Mouse (Mus musculus): ENCODE data around the gene Bola2. TPM values are rescaled to one million over a fixed set of nuclear protein-coding genes. Genes with fewer than 3 reads are reported as not detected.

The Bola2 gene
- polyA plus RNA-seq, 1 experiment from 2014 or later = 159 TPM

- no peaks in the 10 kb centered on the region for H3K27me3 ChIP-seq (replicated peaks; ENCODE audit: control insufficient read depth, insufficient read depth, low read length)
- no peaks in the 10 kb centered on the region for H3K9me3 ChIP-seq (ENCODE audit: control insufficient read depth, low read length)
- H3K36me3 ChIP-seq (ENCODE audit: control insufficient read depth, insufficient read depth, low read length) = no peaks in the 10 kb centered on the region
- no peak for ATAC-seq (replicated peaks; ENCODE audit: low FRiP score, low TSS enrichment, low read depth)
- H3K27ac ChIP-seq (ENCODE audit: low read depth) = no peak overlapping the region
- H3K4me1 ChIP-seq (replicated peaks; ENCODE audit: control insufficient read depth, insufficient read depth, low read length) = no peaks in the 10 kb centered on the region
- no peak overlapping the region for H3K4me2 ChIP-seq (ENCODE audit: low read length)
- peak; percentile 47 for DNase-seq (ENCODE audit: low spot score)
- H3K9ac ChIP-seq (ENCODE audit: low read length) = no peak overlapping the region
- WGBS = 90% methylated on average over 12 of the region's 12 CpGs
- H3K4me3 ChIP-seq (ENCODE audit: low read depth, low read length) = no peak overlapping the region
These were observed 50.9 kb downstream of the Bola2 start for GRCm38 (mm10) chr7:126746066-126746465.

GRCm38 (mm10) chr7:126746798-126747197 is 51.6 kb downstream of the Bola2 start:
- 33% methylated on average over 6 of the region's 6 CpGs for WGBS
- no peak overlapping the region for H3K4me2 ChIP-seq (ENCODE audit: low read length)
- DNase-seq (ENCODE audit: low spot score) = peak; percentile 58

GRCm38 (mm10) chr7:126748824-126749223 is 53.6 kb downstream of the Bola2 start:
- Histone ChIP-seq H3K4me2 (ENCODE audit: low read length) (no peak overlapping the region), H3K36me3 (ENCODE audit: control insufficient read depth, insufficient read depth, low read length) (no peaks in the 10 kb centered on the region), H3K27ac (ENCODE audit: low read depth) (peak overlapping the region; percentile 33; the same call in 1 of the 2 replicates), H3K4me1 (replicated peaks; ENCODE audit: control insufficient read depth, insufficient read depth, low read length) (no peaks in the 10 kb centered on the region), H3K9ac (ENCODE audit: low read length) (no peak overlapping the region), H3K27me3 (replicated peaks; ENCODE audit: control insufficient read depth, insufficient read depth, low read length) (no peaks in the 10 kb centered on the region), H3K9me3 (ENCODE audit: control insufficient read depth, low read length) (no peaks in the 10 kb centered on the region), H3K4me3 (ENCODE audit: low read depth, low read length) (no peak overlapping the region)
- ATAC-seq (replicated peaks; ENCODE audit: low FRiP score, low TSS enrichment, low read depth) = no peak
- WGBS = 67% methylated on average over 7 of the region's 7 CpGs
- no peak for DNase-seq (ENCODE audit: low spot score)

More at GRCm38 (mm10) chr7:126746798-126747197, 51.6 kb downstream of the Bola2 start:
- Histone ChIP-seq H3K4me1 (replicated peaks; ENCODE audit: control insufficient read depth, insufficient read depth, low read length) (no peaks in the 10 kb centered on the region), H3K27me3 (replicated peaks; ENCODE audit: control insufficient read depth, insufficient read depth, low read length) (no peaks in the 10 kb centered on the region), H3K27ac (ENCODE audit: low read depth) (peak overlapping the region; percentile 10; the same call in 1 of the 2 replicates), H3K9ac (ENCODE audit: low read length) (no peak overlapping the region), H3K36me3 (ENCODE audit: control insufficient read depth, insufficient read depth, low read length) (no peaks in the 10 kb centered on the region), H3K4me3 (ENCODE audit: low read depth, low read length) (no peak overlapping the region), H3K9me3 (ENCODE audit: control insufficient read depth, low read length) (no peaks in the 10 kb centered on the region)
- peak; percentile 63; the same call in 1 of the 2 replicates for ATAC-seq (replicated peaks; ENCODE audit: low FRiP score, low TSS enrichment, low read depth)

Other genes starting within 250 kb of the Bola2 start
- 0.16 TPM in 1 of 2 replicates, not detected in the other for gene Atp2a1, start 232.3 kb upstream of the Bola2 start, polyA plus RNA-seq (2014; fragmentation: Nextera tagmentation; extraction: Ambion mirVana)
- gene Sh2b1, start 220.0 kb upstream of the Bola2 start, polyA plus RNA-seq (2014; fragmentation: Nextera tagmentation; extraction: Ambion mirVana) = 40.9 and 41.4 TPM in 2 replicates
- 188 and 192 TPM in 2 replicates for gene Tufm, start 208.0 kb upstream of the Bola2 start, polyA plus RNA-seq (2014; fragmentation: Nextera tagmentation; extraction: Ambion mirVana)
- gene Atxn2l, start 192.0 kb upstream of the Bola2 start, polyA plus RNA-seq (2014; fragmentation: Nextera tagmentation; extraction: Ambion mirVana) = 44.4 and 50.7 TPM in 2 replicates
- 184 and 188 TPM in 2 replicates for gene Eif3c, start 129.0 kb upstream of the Bola2 start, polyA plus RNA-seq (2014; fragmentation: Nextera tagmentation; extraction: Ambion mirVana)
- gene Apobr, start 110.5 kb upstream of the Bola2 start, polyA plus RNA-seq (2014; fragmentation: Nextera tagmentation; extraction: Ambion mirVana) = 0.60 and 1.1 TPM in 2 replicates
- gene Cln3, start 109.6 kb upstream of the Bola2 start, polyA plus RNA-seq (2014; fragmentation: Nextera tagmentation; extraction: Ambion mirVana) = 24.3 and 30.3 TPM in 2 replicates
- gene Il27, start 100.5 kb upstream of the Bola2 start, polyA plus RNA-seq (2014; fragmentation: Nextera tagmentation; extraction: Ambion mirVana) = not detected in 2 replicates
- gene Nupr1, start 64.5 kb upstream of the Bola2 start, polyA plus RNA-seq (2014; fragmentation: Nextera tagmentation; extraction: Ambion mirVana) = 6.6 and 27.3 TPM in 2 replicates
- gene Sgf29, start 46.1 kb upstream of the Bola2 start, polyA plus RNA-seq (2014; fragmentation: Nextera tagmentation; extraction: Ambion mirVana) = 53.4 and 64.5 TPM in 2 replicates
- gene Sult1a1, start 19.0 kb upstream of the Bola2 start, polyA plus RNA-seq (2014; fragmentation: Nextera tagmentation; extraction: Ambion mirVana) = 3.5 and 3.8 TPM in 2 replicates
- 7.1 and 8.4 TPM in 2 replicates for gene Slx1b, start 383 bp downstream of the Bola2 start, polyA plus RNA-seq (2014; fragmentation: Nextera tagmentation; extraction: Ambion mirVana)
- gene Coro1a, start 12.4 kb downstream of the Bola2 start, polyA plus RNA-seq (2014; fragmentation: Nextera tagmentation; extraction: Ambion mirVana) = 35.1 and 35.9 TPM in 2 replicates
- gene Mapk3, start 64.2 kb downstream of the Bola2 start, polyA plus RNA-seq (2014; fragmentation: Nextera tagmentation; extraction: Ambion mirVana) = 101 and 104 TPM in 2 replicates
- gene Gdpd3, start 70.9 kb downstream of the Bola2 start, polyA plus RNA-seq (2014; fragmentation: Nextera tagmentation; extraction: Ambion mirVana) = 3.6 and 3.9 TPM in 2 replicates
- gene Ypel3, start 81.6 kb downstream of the Bola2 start, polyA plus RNA-seq (2014; fragmentation: Nextera tagmentation; extraction: Ambion mirVana) = 105 and 106 TPM in 2 replicates
- gene Tbx6, start 86.1 kb downstream of the Bola2 start, polyA plus RNA-seq (2014; fragmentation: Nextera tagmentation; extraction: Ambion mirVana) = 0.36 and 0.47 TPM in 2 replicates
- 277 and 280 TPM in 2 replicates for gene Ppp4c, start 97.1 kb downstream of the Bola2 start, polyA plus RNA-seq (2014; fragmentation: Nextera tagmentation; extraction: Ambion mirVana)
- 1.5 and 1.8 TPM in 2 replicates for gene Fam57b, start 102.3 kb downstream of the Bola2 start, polyA plus RNA-seq (2014; fragmentation: Nextera tagmentation; extraction: Ambion mirVana)
- not detected in 2 replicates for gene 4930451I11Rik, start 136.2 kb downstream of the Bola2 start, polyA plus RNA-seq (2014; fragmentation: Nextera tagmentation; extraction: Ambion mirVana)
- gene Doc2a, start 152.0 kb downstream of the Bola2 start, polyA plus RNA-seq (2014; fragmentation: Nextera tagmentation; extraction: Ambion mirVana) = 0.86 and 1.2 TPM in 2 replicates
- gene Hirip3, start 166.6 kb downstream of the Bola2 start, polyA plus RNA-seq (2014; fragmentation: Nextera tagmentation; extraction: Ambion mirVana) = 19.0 and 19.5 TPM in 2 replicates
- 82.6 and 84.6 TPM in 2 replicates for gene Ino80e, start 167.0 kb downstream of the Bola2 start, polyA plus RNA-seq (2014; fragmentation: Nextera tagmentation; extraction: Ambion mirVana)
- 26.6 and 29.7 TPM in 2 replicates for gene Taok2, start 189.3 kb downstream of the Bola2 start, polyA plus RNA-seq (2014; fragmentation: Nextera tagmentation; extraction: Ambion mirVana)
- 29.5 and 31.7 TPM in 2 replicates for gene Tmem219, start 227.5 kb downstream of the Bola2 start, polyA plus RNA-seq (2014; fragmentation: Nextera tagmentation; extraction: Ambion mirVana)
- 13.1 TPM in 2 replicates for gene Kctd13, start 233.5 kb downstream of the Bola2 start, polyA plus RNA-seq (2014; fragmentation: Nextera tagmentation; extraction: Ambion mirVana)